In the genomic region with DNA sequence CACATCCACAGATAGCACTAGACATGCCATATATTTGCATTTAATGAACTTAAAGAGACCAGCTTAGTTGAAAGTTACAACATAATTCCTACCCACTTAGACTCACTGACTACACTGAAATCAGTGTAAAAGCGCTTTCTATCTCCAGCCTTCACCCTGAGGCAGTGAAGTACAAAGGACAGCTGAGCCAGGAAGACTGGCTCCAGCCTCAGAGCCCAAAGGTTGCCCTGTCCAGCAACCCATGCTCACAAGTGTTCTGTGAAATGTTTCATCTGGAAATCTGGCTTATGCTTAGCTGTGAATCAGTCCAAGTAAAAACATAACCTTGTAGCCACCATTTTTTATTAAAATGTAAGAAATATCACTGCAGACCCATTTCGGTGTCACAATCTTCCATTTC, we compare ENCODE assay signal across 22 mouse cellular contexts. TPM values are rescaled to one million over a fixed set of nuclear protein-coding genes. Genes with fewer than 3 reads are reported as not detected.
DNase-seq lines count a peak whose midpoint lies in the region; ATAC-seq lines count a peak whose summit lies in the region.
"Had no signal": no experiment of that assay in that cellular context is flagged by ENCODE, and none has a peak within 500 bp of the region (broad histone marks: within the 10 kb centered on the region; RNA-seq: fewer than 3 reads in every experiment).

No protein-coding gene starts in this region.

- no peaks in the 10 kb centered on the region for H3K27me3 ChIP-seq in kidney, embryonic 14.5 days (ENCODE audit: control insufficient read depth, insufficient read depth, low read length)
- no peaks in the 10 kb centered on the region for H3K27me3 ChIP-seq in kidney, embryonic 16.5 days (ENCODE audit: insufficient read depth, low read length)
- H3K27me3 ChIP-seq: embryonic facial prominence, embryonic 13.5 days; embryonic facial prominence, embryonic 15.5 days; forebrain, embryonic 12.5 days had no signal

- peaks cover 67% of the 10 kb centered on the region for H3K36me3 ChIP-seq in kidney, embryonic 14.5 days (ENCODE audit: control insufficient read depth, insufficient read depth, low read length)
- H3K36me3 ChIP-seq in kidney, embryonic 16.5 days (ENCODE audit: insufficient read depth, low read length): peaks cover 48% of the 10 kb centered on the region

- H3K4me1 ChIP-seq in kidney, embryonic 14.5 days (ENCODE audit: control insufficient read depth, insufficient read depth, low read length): no peaks in the 10 kb centered on the region
- no peaks in the 10 kb centered on the region for H3K4me1 ChIP-seq in kidney, embryonic 16.5 days (ENCODE audit: insufficient read depth, low read length)
- H3K4me1 ChIP-seq: embryonic facial prominence, embryonic 13.5 days; embryonic facial prominence, embryonic 15.5 days; forebrain, embryonic 10.5 days; forebrain, embryonic 12.5 days had no signal

- DNase-seq in kidney, adult 9 months: peak; percentile 44
- peak; percentile 36 to 51 for DNase-seq in kidney, postnatal 25 days
- DNase-seq in lung, postnatal 25 days (ENCODE audit: low spot score): peak; percentile 11
- DNase-seq in lung, postnatal 36 days: no peak
- DNase-seq: adrenal gland, adult 2 months; adrenal gland, postnatal 10 days; adrenal gland, postnatal 25 days; cerebellum, adult 11 months; cerebellum, adult 18-20 months; cerebellum, adult 8-10 months; cerebellum, adult 9-11 months; cerebellum, postnatal 14 days; cerebellum, postnatal 36 days; embryo, embryonic 11 days had no signal

- H3K27ac ChIP-seq in kidney, embryonic 14.5 days (ENCODE audit: low read depth, low read length): no peak overlapping the region
- H3K27ac ChIP-seq in kidney, embryonic 16.5 days (ENCODE audit: low read length): no peak overlapping the region
- H3K27ac ChIP-seq: embryonic facial prominence, embryonic 13.5 days; embryonic facial prominence, embryonic 15.5 days; forebrain, embryonic 10.5 days; forebrain, embryonic 12.5 days had no signal

- 89% methylated on average over 2 of the region's 2 CpGs for WGBS in kidney, embryonic 14.5 days
- 92% methylated on average over 2 of the region's 2 CpGs for WGBS in kidney, embryonic 16.5 days

- H3K9me3 ChIP-seq in kidney, embryonic 14.5 days (ENCODE audit: control insufficient read depth, low read length): no peaks in the 10 kb centered on the region
- no peaks in the 10 kb centered on the region for H3K9me3 ChIP-seq in kidney, embryonic 16.5 days (ENCODE audit: low read length)
- H3K9me3 ChIP-seq: embryonic facial prominence, embryonic 13.5 days; embryonic facial prominence, embryonic 15.5 days; forebrain, embryonic 10.5 days; forebrain, embryonic 12.5 days had no signal

- no peak for ATAC-seq in kidney, embryonic 14.5 days (ENCODE audit: low FRiP score, low TSS enrichment)
- ATAC-seq in kidney, embryonic 16.5 days (ENCODE audit: low FRiP score, low TSS enrichment): no peak
- ATAC-seq: forebrain, embryonic 14.5 days had no signal

- H3K4me3 ChIP-seq in kidney, embryonic 14.5 days (ENCODE audit: low read length): no peak overlapping the region
- no peak overlapping the region for H3K4me3 ChIP-seq in kidney, embryonic 16.5 days (ENCODE audit: low read length)
- H3K4me3 ChIP-seq: embryonic facial prominence, embryonic 13.5 days; embryonic facial prominence, embryonic 15.5 days; erythroblast, embryonic 14.5 days; forebrain, embryonic 10.5 days; forebrain, embryonic 12.5 days had no signal

- no peak overlapping the region for H3K4me2 ChIP-seq in kidney, embryonic 14.5 days (replicated peaks; ENCODE audit: low read depth, low read length)
- no peak overlapping the region for H3K4me2 ChIP-seq in kidney, embryonic 16.5 days (replicated peaks; ENCODE audit: low read depth, low read length)
- H3K4me2 ChIP-seq: embryonic facial prominence, embryonic 13.5 days; embryonic facial prominence, embryonic 15.5 days; forebrain, embryonic 12.5 days had no signal

- H3K9ac ChIP-seq in kidney, embryonic 14.5 days (ENCODE audit: low read depth, low read length): no peak overlapping the region
- H3K9ac ChIP-seq in kidney, embryonic 16.5 days (replicated peaks; ENCODE audit: low read length): no peak overlapping the region
- H3K9ac ChIP-seq: embryonic facial prominence, embryonic 13.5 days; embryonic facial prominence, embryonic 15.5 days; forebrain, embryonic 12.5 days had no signal

RNA-seq across cellular contexts. Expression of a gene that starts 15.4 kb away (rescaled TPM):
- polyA plus RNA-seq in kidney, embryonic 14.5 days (2014; fragmentation: Nextera tagmentation; extraction: Ambion mirVana): 144 and 166 TPM in 2 replicates
- polyA plus RNA-seq in kidney, embryonic 16.5 days (2015; fragmentation: Nextera tagmentation; extraction: Ambion mirVana): 97.7 and 106 TPM in 2 replicates

RNA-seq across cellular contexts. Expression of a gene that starts 48.3 kb away (rescaled TPM):
- polyA plus RNA-seq in kidney, embryonic 14.5 days (2014; fragmentation: Nextera tagmentation; extraction: Ambion mirVana): 15.6 and 19.1 TPM in 2 replicates
- 19.6 TPM in 2 replicates for polyA plus RNA-seq in kidney, embryonic 16.5 days (2015; fragmentation: Nextera tagmentation; extraction: Ambion mirVana)
